Mouse (Mus musculus): ENCODE measurements around the gene Cdk20.

The Cdk20 gene

DNA sequence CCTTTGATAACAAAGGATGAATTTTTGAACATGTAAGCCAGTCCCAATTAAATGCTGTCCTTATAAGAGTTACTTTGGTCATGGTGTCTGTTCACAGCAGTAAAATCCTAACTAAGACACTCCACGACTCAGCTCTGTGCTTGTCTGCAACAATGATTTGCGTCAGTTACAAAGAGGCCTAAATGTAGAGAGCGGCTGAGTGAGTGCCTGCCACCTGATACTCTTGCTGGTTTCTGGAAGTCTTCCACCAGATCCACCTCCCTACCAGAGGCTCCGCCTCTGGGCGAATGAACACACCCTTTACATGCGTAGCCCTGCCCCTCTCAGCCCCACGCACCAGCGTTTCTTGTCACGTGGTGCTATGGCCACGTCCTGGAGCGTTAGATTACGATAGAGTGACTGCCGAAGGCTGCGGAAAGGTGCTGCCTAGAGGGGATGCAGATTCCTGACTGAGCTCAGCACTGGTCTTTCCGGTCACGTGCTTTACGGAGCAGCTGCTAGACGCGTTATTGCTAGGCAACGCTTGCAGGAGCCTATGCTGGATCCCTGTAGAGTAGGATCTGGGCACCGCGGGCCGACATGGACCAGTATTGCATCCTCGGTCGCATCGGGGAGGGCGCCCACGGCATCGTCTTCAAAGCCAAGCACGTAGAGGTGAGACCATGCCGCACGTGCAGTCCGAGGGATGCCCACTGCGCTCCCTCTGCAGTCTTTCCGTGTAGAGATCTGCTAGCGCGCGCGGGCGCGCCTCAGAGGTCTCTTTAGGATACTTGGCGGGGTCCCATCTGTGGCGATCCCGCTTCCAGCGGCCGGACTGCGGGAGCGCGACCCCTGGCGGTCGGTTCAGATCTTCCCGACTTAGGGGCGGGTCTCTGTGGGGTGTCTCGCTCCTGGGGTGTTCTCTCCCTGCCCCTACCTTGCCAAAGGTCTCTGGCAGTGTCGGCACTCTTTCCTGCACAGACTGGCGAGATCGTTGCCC is at the start of gene Cdk20:
TSS of gene Cdk20 (plus strand) at position 298 of the 979 bp plus-strand sequence.
- DNase-seq (ENCODE audit: low spot score) = peak; percentile 94

DNA sequence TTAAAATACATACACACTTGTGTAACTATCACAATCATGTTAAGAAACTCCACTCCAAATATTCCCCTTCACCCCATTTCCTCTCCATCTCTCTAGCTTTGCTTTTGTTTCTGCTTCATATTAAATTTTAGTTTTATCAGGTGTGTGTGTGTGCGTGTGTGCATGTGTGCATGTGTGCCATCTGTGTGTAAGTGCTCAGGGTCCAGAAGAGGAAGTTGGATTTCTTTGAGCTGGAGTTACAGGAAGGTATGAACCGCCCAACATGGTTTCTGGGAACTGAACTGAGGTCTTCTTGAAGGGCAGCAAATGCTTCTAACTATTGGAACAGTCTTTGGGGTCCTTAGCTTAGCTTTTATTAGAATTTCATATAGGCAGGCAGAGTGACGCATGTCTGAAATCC is 47.2 kb upstream of the Cdk20 start:
- DNase-seq (ENCODE audit: low spot score) = no peak

DNA sequence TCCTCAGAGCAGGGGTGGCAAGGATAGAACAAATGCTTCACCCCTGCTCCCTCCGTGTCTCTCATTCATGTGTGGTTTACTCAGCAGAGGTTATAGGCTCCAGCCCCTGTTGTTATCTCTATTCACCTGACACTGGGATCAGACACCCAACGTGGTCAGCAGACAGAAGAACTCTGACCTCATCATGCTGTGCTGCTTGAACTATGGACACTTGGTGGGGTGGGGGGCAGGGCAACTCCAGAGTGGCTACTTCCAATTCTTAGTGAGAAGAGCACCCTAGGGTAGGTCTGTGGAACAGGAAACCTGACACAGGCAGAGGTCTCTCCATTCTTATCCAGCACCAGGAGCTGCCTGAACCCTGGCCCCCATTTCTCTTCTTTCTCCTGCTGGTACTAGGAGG is 46.1 kb upstream of the Cdk20 start:
- no peak for DNase-seq (ENCODE audit: low spot score)

DNA sequence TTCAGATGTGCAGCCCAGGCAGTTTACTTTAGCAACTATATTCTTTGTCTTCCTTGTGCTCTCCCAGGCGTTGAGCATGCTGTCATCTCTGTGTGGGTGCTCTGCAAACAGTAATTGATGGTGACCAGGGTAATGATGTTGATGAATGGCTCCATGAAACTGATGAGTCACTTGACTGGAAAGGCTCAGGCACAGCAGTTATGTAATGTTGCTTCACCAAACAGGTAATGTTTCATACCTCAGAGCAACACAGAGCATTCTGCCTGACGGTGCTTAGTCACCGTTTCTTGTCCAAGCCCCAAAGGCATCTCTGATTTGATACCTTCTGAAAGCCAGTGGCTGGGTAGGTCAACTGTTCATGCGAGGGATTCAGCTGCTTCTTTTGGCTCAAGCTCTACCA is 43.7 kb upstream of the Cdk20 start:
- no peak for DNase-seq (ENCODE audit: low spot score)

DNA sequence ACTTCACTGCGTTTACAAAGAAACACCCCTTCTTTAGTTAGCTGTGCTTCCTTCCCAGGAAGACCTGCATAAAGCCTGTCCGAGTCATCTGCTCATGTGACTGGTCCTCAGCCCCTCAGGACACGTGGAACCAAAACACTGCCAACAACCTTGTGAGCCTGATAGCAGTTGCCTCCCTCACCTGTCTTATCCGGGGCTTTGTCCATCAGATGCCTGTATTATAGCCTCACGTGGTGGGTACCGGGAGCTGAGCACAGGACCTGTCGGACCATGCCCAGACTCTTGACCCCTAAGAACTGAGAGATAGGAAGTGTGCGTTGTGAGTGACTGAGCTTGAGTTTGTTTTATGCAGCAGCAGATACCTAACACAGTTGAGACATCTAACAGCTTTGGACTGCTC is 35.1 kb upstream of the Cdk20 start:
- no peak for DNase-seq (ENCODE audit: low spot score)

DNA sequence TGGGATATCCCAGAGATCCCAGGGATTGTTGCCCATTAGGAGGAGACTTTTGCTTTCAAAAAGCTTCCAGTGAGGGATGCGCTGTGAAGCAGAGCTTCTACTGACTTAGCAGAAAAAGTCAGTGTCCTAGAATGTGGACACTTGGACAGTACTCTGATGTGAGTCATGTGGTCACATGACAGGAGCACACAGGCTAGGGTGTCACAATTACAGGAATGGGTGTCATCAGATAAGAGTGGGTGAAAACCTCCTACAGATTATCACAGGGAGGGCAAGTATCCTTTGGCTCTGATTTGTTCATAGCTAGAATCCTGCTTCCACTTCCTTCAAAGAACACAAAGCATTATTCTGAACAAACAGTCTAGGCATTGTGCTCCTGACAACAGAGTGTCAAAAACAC is 34.0 kb upstream of the Cdk20 start:
- DNase-seq (ENCODE audit: low spot score) = no peak

DNA sequence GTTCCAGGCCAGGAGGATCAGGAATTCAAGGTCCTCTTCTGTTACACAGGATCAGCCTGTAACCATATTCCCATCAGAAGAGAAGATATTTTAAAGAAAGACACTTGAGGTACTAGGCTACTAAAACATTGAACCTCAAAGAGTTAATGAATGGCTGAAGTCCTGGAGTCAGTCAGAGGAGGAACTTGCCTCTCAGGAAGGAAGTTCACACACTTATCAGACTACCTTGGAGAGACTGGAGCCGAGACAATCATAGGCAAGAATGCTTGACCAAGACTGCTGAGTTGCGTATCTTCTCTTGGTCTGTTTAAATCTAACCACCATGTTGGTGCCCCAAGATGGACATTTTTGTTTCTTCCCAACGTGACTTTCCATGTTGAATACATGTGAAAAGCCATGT is 32.2 kb upstream of the Cdk20 start:
- no peak for DNase-seq (ENCODE audit: low spot score)

DNA sequence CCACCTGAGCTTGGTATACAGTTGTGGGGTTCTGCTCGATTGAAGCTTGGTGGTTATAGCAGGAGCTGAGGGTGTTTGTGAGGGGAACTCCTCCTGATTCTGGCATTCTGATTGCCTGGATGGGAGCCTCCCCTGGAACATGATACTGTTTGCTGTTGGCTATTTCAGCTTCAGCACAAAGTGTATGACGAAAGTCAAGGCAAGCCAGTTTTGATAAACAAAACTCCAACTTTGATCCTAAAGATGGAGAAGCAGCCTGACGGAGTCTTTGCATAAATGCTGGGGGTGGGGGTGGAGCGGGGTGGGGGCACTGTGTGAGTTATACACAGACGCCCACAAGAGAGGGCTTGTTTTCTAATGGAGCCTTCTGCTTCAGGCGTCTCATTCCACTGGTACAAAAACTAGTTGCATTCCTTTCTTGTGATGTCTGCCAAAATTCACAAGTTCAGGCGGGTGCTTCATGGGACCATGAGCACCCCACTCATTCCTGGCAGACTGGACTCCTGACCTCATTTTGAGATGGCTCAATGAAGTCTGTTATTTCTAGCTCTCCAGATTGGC is 31.2 kb upstream of the Cdk20 start:
- no peak for DNase-seq (ENCODE audit: low spot score)

DNA sequence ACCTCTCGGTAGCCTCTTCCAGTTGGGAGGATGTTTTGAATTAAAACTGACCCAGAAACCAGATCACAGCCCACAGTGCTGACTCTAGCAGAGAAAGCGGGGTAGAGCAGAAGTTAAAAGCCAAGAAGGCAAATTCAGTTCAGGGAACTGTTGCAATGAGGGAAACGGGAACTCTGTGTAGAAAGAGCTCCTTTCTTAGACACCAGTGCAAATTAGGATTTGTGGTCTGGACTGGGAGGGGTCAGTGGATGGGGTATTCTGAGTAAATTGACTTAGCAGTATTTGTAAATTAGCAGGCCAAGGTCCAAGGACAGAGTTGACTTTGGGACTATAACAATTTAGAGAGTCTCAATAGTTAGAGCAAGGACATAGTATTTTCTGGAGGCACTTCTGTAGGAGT is 30.1 kb upstream of the Cdk20 start:
- no peak for DNase-seq (ENCODE audit: low spot score)

DNA sequence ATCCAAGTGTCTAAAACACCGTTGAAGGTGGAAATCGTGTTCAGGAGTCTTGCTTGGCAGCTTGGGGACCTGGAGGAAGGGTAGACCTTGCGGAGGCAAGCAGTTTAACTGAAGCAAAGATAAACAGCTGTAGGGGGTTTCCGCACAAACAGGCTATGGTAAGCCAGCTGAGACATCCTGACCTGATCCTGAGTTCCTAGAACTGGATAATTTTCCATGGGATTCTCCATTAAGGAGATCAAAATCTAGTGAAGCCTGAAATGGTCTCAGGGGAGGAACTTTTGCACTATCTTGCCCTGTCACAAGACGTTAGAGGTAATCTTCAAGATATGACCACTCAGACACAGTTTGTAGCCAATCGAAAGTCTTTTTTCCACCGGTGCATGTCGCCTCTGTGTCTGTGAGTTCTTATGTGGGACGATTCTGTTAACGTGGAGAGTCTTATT is 29.6 kb upstream of the Cdk20 start:
- DNase-seq (ENCODE audit: low spot score) = no peak

DNA sequence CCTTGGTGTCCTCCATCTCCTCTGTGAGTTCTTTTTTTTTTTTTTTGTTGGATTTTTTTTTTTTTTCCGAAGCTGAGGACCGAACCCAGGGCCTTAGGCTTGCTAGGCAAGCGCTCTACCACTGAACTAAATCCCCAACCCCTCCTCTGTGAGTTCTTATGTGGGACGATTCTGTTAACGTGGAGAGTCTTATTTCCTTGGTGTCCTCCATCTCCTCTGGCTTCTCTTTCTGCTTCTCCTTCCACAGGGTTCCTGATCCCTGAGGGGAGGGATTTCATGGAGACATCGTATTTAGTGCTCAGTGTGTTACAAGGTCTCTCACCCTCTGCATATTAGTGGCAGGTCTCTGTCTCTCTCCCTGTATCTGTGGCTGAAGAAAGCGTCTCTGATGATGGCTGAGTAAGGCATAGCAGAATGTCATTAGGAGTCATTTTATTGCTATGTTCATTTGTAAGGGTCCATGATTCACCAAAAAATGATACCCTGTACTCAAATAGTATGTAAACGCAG is 29.1 kb upstream of the Cdk20 start:
- no peak for DNase-seq (ENCODE audit: low spot score)

DNA sequence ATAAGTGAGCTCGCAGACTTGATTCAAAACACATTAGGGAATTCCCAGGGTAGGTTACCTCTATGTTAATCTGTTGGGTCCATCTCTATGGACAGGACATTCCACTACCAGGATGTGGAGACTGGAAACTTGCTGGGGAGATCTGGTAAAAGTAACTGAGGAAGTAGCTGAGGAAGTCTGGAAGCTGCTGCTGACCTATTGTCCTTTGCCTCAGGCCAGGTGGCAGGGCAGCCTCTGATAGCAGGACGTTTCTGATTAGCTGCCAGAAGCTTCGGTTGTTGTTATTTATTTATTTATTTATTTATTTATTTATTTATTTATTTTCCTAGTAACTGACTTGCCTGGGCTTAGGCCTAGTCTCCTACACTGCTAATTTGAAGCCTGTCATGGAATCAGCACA is 28.6 kb upstream of the Cdk20 start:
- no peak for DNase-seq (ENCODE audit: low spot score)

DNA sequence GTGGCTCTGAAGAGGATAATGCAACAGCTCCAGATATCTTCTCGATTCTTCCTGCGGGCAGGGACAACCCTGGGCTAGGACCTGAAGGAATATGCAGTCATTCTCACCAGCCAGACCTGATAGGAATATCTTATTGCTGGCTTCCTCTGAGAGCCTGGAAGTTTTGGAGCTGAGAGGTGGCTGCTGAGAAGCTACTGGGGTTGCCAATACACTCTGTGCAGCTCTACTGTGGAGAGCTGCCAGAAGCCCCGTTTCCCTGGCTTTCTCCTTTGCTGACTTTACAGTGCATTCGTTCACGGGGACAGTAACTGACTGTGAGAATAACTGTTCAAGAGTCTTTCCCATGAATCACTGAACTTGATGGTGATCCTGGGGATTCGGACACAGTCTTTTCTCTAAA is 26.6 kb upstream of the Cdk20 start:
- DNase-seq (ENCODE audit: low spot score) = no peak

DNA sequence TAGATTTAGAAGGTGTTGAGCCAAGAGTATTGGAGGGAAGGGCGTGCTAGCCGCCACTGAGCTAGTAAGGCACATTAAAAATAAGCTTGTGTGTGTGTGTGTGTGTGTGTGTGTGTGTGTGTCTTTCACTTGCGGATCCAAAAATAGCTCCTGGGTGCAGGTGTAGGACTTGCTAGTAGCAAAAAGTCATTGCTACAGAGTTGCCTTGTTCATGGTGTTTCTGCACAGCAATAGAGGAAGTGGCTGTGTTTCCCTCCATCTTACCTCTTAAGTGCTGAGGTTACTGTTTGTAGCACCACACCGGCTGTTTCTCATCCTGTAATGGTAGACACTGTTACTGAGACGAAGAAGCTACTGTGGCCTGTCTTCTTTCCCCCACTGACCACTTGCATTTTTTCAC is 24.1 kb upstream of the Cdk20 start:
- DNase-seq (ENCODE audit: low spot score) = no peak

DNA sequence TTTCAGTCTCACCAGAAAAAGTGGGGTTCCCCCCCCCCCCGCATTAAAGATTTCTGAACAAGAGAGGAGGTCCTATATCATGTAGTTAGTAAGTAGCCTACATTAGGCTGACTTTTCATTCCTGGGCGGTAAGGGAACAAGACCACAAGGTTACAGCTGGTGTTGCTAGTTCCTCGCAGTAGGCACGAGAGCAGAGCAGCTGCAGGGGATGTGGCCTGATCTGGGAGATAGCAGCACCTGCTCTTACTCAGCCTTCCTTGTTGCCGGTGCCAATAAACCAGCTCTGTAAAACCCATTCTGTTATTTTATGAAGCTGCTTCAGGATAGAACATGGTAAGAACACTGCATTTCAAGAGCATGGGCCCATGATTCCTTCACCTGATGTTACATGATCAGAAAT is 21.5 kb upstream of the Cdk20 start:
- no peak for DNase-seq (ENCODE audit: low spot score)

DNA sequence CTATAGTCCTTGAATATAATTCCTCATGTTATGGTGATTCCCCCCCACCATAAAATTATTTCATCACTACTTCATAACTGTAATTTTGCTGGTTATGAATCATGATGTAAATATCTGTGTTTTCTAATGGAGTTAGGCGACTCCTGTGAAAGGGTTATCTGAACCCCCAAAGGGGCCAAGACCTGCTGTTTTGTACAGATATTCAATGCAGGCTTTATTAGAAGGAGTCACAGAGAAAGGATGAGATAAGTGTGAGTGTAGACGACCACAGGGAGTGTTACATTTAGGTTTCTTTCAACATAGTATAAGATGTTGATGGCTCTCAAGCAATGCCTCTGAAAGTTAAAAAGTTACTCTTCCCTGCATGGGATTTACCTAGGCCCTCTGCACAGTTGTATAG is 20.8 kb upstream of the Cdk20 start:
- DNase-seq (ENCODE audit: low spot score) = no peak

DNA sequence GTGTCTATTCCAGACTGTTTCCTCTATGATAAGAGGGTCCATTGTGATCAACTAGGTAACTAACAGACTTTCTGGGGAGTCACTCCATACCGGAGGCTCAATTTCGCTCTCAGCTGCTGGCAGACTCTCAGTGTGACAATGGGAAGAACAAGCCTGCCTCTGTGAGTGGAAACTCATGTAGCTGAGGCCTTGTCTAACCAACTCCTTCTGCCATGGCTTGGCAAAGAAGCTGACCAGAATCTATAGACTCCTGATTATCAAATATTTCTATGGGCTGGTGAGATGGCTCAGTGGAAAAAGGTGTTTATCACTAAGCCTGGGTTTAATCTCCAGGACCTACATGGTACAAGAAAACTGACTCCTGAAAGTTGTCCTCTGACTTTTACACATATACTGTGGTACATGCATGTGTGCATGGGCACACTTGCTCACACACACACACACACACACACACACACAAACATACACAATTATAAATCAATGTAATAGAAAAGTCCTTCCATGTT is 19.3 kb upstream of the Cdk20 start:
- DNase-seq (ENCODE audit: low spot score) = no peak

DNA sequence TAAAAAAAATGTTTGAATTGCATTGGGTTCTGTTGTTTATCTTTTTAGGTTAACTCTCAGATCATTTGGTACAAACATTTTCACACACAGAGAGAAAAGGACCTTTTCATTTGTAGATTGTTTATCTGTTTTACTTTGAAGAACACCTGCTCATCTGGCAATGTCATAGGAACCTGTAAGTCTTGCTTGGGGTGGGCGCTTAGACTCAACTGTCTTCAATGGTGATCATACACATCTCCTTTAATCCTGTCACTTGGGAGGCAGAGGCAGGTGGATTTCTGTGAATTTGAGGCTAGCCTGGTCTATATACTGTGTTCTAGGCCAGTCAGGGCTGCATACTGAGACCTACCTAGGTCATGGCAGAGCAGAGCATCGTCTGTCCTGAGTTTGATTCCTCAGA is 16.5 kb upstream of the Cdk20 start:
- no peak for DNase-seq (ENCODE audit: low spot score)

DNA sequence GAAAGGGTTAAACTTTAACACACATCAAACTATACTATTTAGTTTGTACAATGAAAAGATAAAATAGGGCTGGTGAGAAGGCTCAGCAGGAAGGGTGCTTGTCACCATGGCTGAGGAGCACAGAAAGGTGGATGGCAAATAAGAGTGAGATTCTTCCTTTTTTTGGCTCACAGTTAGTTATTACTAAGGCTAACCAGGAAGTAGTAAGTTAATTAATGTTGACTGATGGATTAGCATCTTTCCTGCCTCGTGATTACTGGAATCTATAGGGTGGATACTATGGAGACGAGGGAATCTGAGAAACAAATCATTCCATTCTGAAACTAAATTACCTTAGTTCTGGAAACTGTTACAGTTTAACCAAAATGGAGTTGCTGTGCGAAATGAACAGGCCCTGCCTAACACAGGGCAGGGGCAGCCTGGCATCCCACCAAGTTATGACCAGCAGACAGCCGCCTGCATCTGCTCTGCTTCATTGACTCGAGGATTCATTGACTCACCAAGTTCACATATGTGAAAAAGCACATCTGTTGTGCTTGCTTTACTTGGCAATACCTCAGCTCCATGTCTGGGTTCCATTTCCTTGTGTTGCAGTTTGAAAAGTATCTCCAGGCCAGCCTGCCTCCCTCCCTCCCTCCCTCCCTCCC is 15.0 kb upstream of the Cdk20 start:
- no peak for DNase-seq (ENCODE audit: low spot score)

DNA sequence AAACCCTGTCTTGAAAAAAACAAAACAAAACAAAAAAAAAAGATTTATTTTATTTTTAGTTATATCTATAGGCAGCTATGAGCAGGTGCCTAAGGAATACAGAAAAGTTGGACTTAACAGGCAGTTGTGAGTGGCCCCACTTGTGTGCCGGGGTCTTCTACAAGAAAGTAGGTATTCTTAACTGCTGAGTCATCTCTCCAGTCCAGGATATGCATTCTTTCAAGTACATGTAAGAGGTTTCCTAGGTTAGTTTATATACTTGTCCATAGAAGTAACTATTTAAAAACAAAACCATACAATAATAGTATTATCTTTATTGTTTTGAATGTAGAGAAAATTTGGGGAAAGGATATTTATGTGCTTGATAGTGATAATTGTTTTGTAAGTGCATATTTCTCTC is 11.3 kb upstream of the Cdk20 start:
- no peak for DNase-seq (ENCODE audit: low spot score)

DNA sequence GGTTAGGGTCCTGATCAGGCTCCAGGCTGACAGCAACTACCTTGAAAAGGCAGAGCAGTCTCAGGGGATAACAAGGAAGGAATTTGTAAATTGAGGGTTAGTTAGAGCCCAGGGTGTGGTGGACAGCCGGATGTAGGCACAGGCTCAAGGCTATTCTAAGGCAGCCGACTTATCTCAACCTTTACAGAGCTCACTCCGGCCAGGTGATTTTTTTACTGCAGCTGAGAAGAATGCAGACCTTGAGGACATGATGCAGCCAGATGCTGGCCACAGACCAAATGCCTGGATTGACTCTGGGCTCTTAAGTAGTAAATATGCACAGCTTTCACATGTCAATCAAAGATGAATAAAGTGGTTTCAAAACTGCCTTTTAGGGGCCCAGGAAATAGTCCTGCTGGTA is 10.7 kb upstream of the Cdk20 start:
- no peak for DNase-seq (ENCODE audit: low spot score)

DNA sequence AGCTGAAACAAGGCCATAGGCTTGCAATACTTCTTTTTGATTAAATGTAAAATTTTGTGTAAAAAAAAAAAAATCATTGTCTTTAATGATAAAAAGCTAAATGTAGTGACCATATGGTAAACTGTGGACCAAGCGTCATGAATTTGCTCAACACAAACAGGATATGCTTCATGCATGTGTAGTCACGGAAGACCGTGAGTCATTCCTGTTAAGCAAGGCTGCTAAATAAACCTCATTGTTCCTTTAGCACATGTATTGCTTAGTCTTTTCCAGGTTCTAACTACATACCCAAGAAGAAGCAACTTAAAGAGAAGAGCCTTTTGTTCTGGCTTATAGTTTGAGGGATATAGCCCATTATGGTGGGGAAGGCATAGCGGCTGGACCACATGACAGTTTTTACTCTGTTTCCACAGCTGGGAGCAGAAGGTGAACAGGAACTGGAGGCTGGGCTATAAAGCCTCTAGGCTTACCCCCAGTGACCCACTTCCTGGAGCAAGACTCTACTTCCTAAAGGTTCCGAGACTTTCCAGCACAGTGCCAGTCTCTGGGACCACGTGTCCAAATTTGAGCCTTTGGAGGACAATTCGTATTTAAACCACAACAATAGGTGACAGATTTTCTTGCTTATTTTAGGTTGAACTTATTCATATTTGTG is 10.0 kb upstream of the Cdk20 start:
- DNase-seq (ENCODE audit: low spot score) = no peak

Data from left cerebral cortex, adult 11 months (tissue).